Mouse (Mus musculus): Measurements from ENCODE around the gene Tktl2. TPM values are rescaled to one million over a fixed set of nuclear protein-coding genes. Genes with fewer than 3 reads are reported as not detected.

The Tktl2 gene
- polyA plus RNA-seq, 1 experiment from 2014 or later, result not detected

Other genes starting within 250 kb of the Tktl2 start
- gene Tma16, start 25.2 kb upstream of the Tktl2 start, polyA plus RNA-seq (2016; fragmentation: Nextera tagmentation; extraction: Ambion mirVana), result 11.9 and 17.2 TPM in 2 replicates
- gene Npy5r, start 176.4 kb downstream of the Tktl2 start, polyA plus RNA-seq (2016; fragmentation: Nextera tagmentation; extraction: Ambion mirVana), result not detected in 2 replicates
- gene Npy1r, start 185.4 kb downstream of the Tktl2 start, polyA plus RNA-seq (2016; fragmentation: Nextera tagmentation; extraction: Ambion mirVana), result 0.79 and 1.4 TPM in 2 replicates

Data from heart, embryonic 10.5 days (tissue).